Mouse (Mus musculus): ENCODE measurements around the gene Gm20795. TPM values are rescaled to one million over a fixed set of nuclear protein-coding genes. Genes with fewer than 3 reads are reported as not detected.
"Not testable (repeated sequence)": the region's sequence is repeated elsewhere in the genome, so short reads cannot be mapped to it uniquely, and the experiment has no call there.

The Gm20795 gene
- not detected for total RNA-seq (2021)
- long read RNA-seq, experiment 1, result 0 reads
- long read RNA-seq, experiment 2, result 0 reads

DNA sequence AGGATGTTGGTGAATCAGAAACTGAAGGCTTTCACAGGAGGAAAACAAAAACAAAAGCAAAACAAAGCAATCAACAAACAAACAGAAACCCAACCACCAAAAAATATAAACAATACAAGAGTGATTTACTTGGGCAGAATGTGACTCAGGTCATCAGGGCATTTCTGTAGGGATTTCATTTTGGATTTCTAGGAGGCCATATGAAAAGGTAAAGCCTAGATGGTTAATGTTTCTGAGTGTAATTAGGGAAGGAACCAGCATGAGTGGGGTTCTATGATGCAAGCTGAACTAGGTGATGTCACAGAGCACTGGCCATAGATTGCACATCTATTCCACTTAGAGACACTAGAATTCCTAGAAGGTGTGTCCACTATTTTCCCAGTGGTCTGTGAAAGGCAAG lies at the start of gene Gm20795:
Gm20795 (plus strand) TSS at position 301 of the 400 bp plus-strand sequence.
- DNase-seq (ENCODE audit: low spot score in 2 of 2), result not testable (repeated sequence)

- DNase-seq (ENCODE audit: low spot score in 2 of 2), result not testable (repeated sequence)
Measured at GRCm38 (mm10) chrY:40775665-40776064, 29.0 kb upstream of the Gm20795 start, which contains the start of gene Gm21797. Gm21797 (minus strand) TSS chrY:40775765.

Other genes starting within 250 kb of the Gm20795 start
- gene Gm21852, start 152.9 kb upstream of the Gm20795 start, total RNA-seq (2021), result not detected
- gene Gm21797, start 29.1 kb upstream of the Gm20795 start, total RNA-seq (2021), result not detected